ENCODE assay signal across 24 mouse cellular contexts in genomic region chr14:20713832-20714231, GRCm38 (mm10). TPM values are rescaled to one million over a fixed set of nuclear protein-coding genes. Genes with fewer than 3 reads are reported as not detected.
A peak's percentile ranks its signal among the peaks of the same experiment; 100 is the strongest.
DNase-seq lines count a peak whose midpoint lies in the region; ATAC-seq lines count a peak whose summit lies in the region.
"Had no signal": no experiment of that assay in that cellular context is flagged by ENCODE, and none has a peak within 500 bp of the region (broad histone marks: within the 10 kb centered on the region; RNA-seq: fewer than 3 reads in every experiment).

No protein-coding gene starts in this region.

- H3K27ac ChIP-seq in heart, embryonic 11.5 days (ENCODE audit: low read depth, low read length), result peak overlapping the region; percentile 75
- no peak overlapping the region for H3K27ac ChIP-seq in liver, embryonic 12.5 days
- no peak overlapping the region for H3K27ac ChIP-seq in stomach, embryonic 14.5 days (ENCODE audit: low read length)
- no peak overlapping the region for H3K27ac ChIP-seq in forebrain, embryonic 13.5 days
- H3K27ac ChIP-seq: embryonic facial prominence, embryonic 12.5 days; hindbrain, postnatal 0 days; left cerebral cortex, adult 2 months; limb, embryonic 12.5 days; midbrain, embryonic 10.5 days; neural tube, embryonic 12.5 days had no signal

- 0 out of 2 replicates have a peak overlapping the region, but pooled peaks have one; percentile 9 for H3K4me2 ChIP-seq in heart, embryonic 11.5 days
- H3K4me2 ChIP-seq in liver, embryonic 12.5 days, result no peak overlapping the region
- no peak overlapping the region for H3K4me2 ChIP-seq in stomach, embryonic 14.5 days (replicated peaks; ENCODE audit: low read depth, low read length)
- H3K4me2 ChIP-seq in forebrain, embryonic 13.5 days, result no peak overlapping the region
- H3K4me2 ChIP-seq: embryonic facial prominence, embryonic 12.5 days; limb, embryonic 12.5 days; neural tube, embryonic 12.5 days had no signal

- H3K9ac ChIP-seq in heart, embryonic 11.5 days (ENCODE audit: low read depth, low read length), result peak overlapping the region; percentile 50; the same call in 1 of the 2 replicates
- H3K9ac ChIP-seq in liver, embryonic 12.5 days, result no peak overlapping the region
- H3K9ac ChIP-seq in stomach, embryonic 14.5 days (replicated peaks; ENCODE audit: low read depth, low read length), result no peak overlapping the region
- H3K9ac ChIP-seq in forebrain, embryonic 13.5 days, result no peak overlapping the region
- H3K9ac ChIP-seq: embryonic facial prominence, embryonic 12.5 days; forebrain, postnatal 0 days; limb, embryonic 12.5 days; neural tube, embryonic 12.5 days had no signal

- peaks cover 23% of the 10 kb centered on the region for H3K4me1 ChIP-seq in heart, embryonic 11.5 days (ENCODE audit: control insufficient read depth, insufficient read depth, low read length)
- H3K4me1 ChIP-seq in liver, embryonic 12.5 days, result peaks cover 41% of the 10 kb centered on the region
- H3K4me1 ChIP-seq in stomach, embryonic 14.5 days (ENCODE audit: control insufficient read depth, insufficient read depth, low read length), result peaks cover 8% of the 10 kb centered on the region
- H3K4me1 ChIP-seq in forebrain, embryonic 13.5 days, result peaks cover 11% of the 10 kb centered on the region

- 32% methylated on average over 11 of the region's 11 CpGs for WGBS in heart, embryonic 11.5 days (ENCODE audit: insufficient replicate concordance)
- WGBS in liver, embryonic 12.5 days (ENCODE audit: insufficient replicate concordance), result 71% methylated on average over 11 of the region's 11 CpGs
- 67% methylated on average over 11 of the region's 11 CpGs for WGBS in stomach, embryonic 14.5 days
- 84% methylated on average over 11 of the region's 11 CpGs for WGBS in forebrain, embryonic 13.5 days

- DNase-seq in heart, postnatal 36 days, result no peak
- no peak for DNase-seq in liver
- no peak for DNase-seq in cerebellum, postnatal 36 days
- DNase-seq: adrenal gland, postnatal 14 days; cerebellum, adult 18-20 months; forebrain, postnatal 0 days; kidney, adult 8-10 months; kidney, postnatal 25 days; lung, adult 2 months; lung, postnatal 36 days; right cerebral cortex, postnatal 25 days; thymus, adult 2 months had no signal

- intact Hi-C loops in heart, postnatal 36 days (cut with DNase I), result no loop called here

- H3K27me3 ChIP-seq in heart, embryonic 11.5 days (ENCODE audit: control insufficient read depth, insufficient read depth, low read length), result no peaks in the 10 kb centered on the region
- no peaks in the 10 kb centered on the region for H3K27me3 ChIP-seq in liver, embryonic 12.5 days (replicated peaks)
- H3K27me3 ChIP-seq in stomach, embryonic 14.5 days (ENCODE audit: control insufficient read depth, insufficient read depth, low read length), result no peaks in the 10 kb centered on the region
- H3K27me3 ChIP-seq in forebrain, embryonic 13.5 days, result no peaks in the 10 kb centered on the region
- H3K27me3 ChIP-seq: CH12.LX; embryonic facial prominence, embryonic 12.5 days; limb, embryonic 12.5 days; neural tube, embryonic 12.5 days had no signal

- H3K36me3 ChIP-seq in heart, embryonic 11.5 days (ENCODE audit: control insufficient read depth, insufficient read depth, low read length), result peaks cover 41% of the 10 kb centered on the region
- H3K36me3 ChIP-seq in liver, embryonic 12.5 days, result peaks cover 86% of the 10 kb centered on the region
- H3K36me3 ChIP-seq in stomach, embryonic 14.5 days (ENCODE audit: control insufficient read depth, insufficient read depth, low read length), result peaks cover 79% of the 10 kb centered on the region
- peaks cover 93% of the 10 kb centered on the region for H3K36me3 ChIP-seq in forebrain, embryonic 13.5 days (ENCODE audit: poor library complexity, severe bottlenecking)

- H3K4me3 ChIP-seq in heart, embryonic 11.5 days (ENCODE audit: low read depth, low read length), result no peak overlapping the region
- no peak overlapping the region for H3K4me3 ChIP-seq in liver, embryonic 12.5 days
- no peak overlapping the region for H3K4me3 ChIP-seq in stomach, embryonic 14.5 days (ENCODE audit: low read depth, low read length)
- H3K4me3 ChIP-seq in forebrain, embryonic 13.5 days, result no peak overlapping the region
- H3K4me3 ChIP-seq: embryonic facial prominence, embryonic 12.5 days; left cerebral cortex, adult 2 months; limb, embryonic 12.5 days; midbrain, embryonic 10.5 days; neural tube, embryonic 12.5 days had no signal

- H3K9me3 ChIP-seq in heart, embryonic 11.5 days (replicated peaks; ENCODE audit: control insufficient read depth, low read length), result no peaks in the 10 kb centered on the region
- H3K9me3 ChIP-seq in liver, embryonic 12.5 days (replicated peaks), result no peaks in the 10 kb centered on the region
- H3K9me3 ChIP-seq in stomach, embryonic 14.5 days (ENCODE audit: control insufficient read depth, low read depth, low read length), result no peaks in the 10 kb centered on the region
- H3K9me3 ChIP-seq in forebrain, embryonic 13.5 days (replicated peaks), result no peaks in the 10 kb centered on the region
- H3K9me3 ChIP-seq: embryonic facial prominence, embryonic 12.5 days; limb, embryonic 12.5 days; midbrain, embryonic 10.5 days; neural tube, embryonic 12.5 days had no signal

- ATAC-seq in heart, embryonic 11.5 days (replicated peaks; ENCODE audit: insufficient number of reproducible peaks, low FRiP score, low TSS enrichment), result 0 out of 2 replicates have a peak, but pooled peaks have one; percentile 47
- ATAC-seq in liver, embryonic 12.5 days, result 0 out of 2 replicates have a peak, but pooled peaks have one; percentile 3
- ATAC-seq in stomach, embryonic 14.5 days (ENCODE audit: insufficient number of reproducible peaks, insufficient read depth, low FRiP score, low read depth), result 0 out of 2 replicates have a peak, but pooled peaks have one; percentile 56
- no peak for ATAC-seq in forebrain, embryonic 13.5 days
- ATAC-seq: activated CD4-positive, CD25-positive, alpha-beta regulatory T cell, adult 4 months; forebrain, postnatal 0 days; hindbrain, postnatal 0 days had no signal

RNA-seq across cellular contexts. Expression of gene Zswim8, which starts 6.5 kb away (rescaled TPM):
- polyA plus RNA-seq in heart, embryonic 11.5 days (2014; fragmentation: Nextera tagmentation; extraction: Ambion mirVana), result 23.4 and 24.1 TPM in 2 replicates
- total RNA-seq in heart, postnatal 36 days (2021), result 10 to 100 TPM; 45.4 to 47.8 TPM
- polyA plus RNA-seq in liver, embryonic 12.5 days (2016; fragmentation: Nextera tagmentation; extraction: Ambion mirVana), result 10.7 and 11.1 TPM in 2 replicates
- 35.9 and 38.6 TPM in 2 replicates for polyA plus RNA-seq in stomach, embryonic 14.5 days (2014; fragmentation: Nextera tagmentation; extraction: Ambion mirVana)
- polyA plus RNA-seq in forebrain, embryonic 13.5 days (2015; fragmentation: Nextera tagmentation; extraction: Ambion mirVana), result 40.8 and 44.2 TPM in 2 replicates

RNA-seq across cellular contexts. Expression of gene Chchd1, which starts 11.0 kb away (rescaled TPM):
- 221 and 230 TPM in 2 replicates for polyA plus RNA-seq in heart, embryonic 11.5 days (2014; fragmentation: Nextera tagmentation; extraction: Ambion mirVana)
- 100 to 1,000 TPM; 120 to 123 TPM for total RNA-seq in heart, postnatal 36 days (2021)
- polyA plus RNA-seq in liver, embryonic 12.5 days (2016; fragmentation: Nextera tagmentation; extraction: Ambion mirVana), result 178 and 187 TPM in 2 replicates
- polyA plus RNA-seq in stomach, embryonic 14.5 days (2014; fragmentation: Nextera tagmentation; extraction: Ambion mirVana), result 211 and 224 TPM in 2 replicates
- 235 and 281 TPM in 2 replicates for polyA plus RNA-seq in forebrain, embryonic 13.5 days (2015; fragmentation: Nextera tagmentation; extraction: Ambion mirVana)

RNA-seq across cellular contexts. Expression of gene Fut11, which starts 19.1 kb away (rescaled TPM):
- polyA plus RNA-seq in heart, embryonic 11.5 days (2014; fragmentation: Nextera tagmentation; extraction: Ambion mirVana), result 13.4 and 18.8 TPM in 2 replicates
- 1 to 10 TPM; 6.6 to 7.1 TPM for total RNA-seq in heart, postnatal 36 days (2021)
- polyA plus RNA-seq in liver, embryonic 12.5 days (2016; fragmentation: Nextera tagmentation; extraction: Ambion mirVana), result 10.2 and 11.5 TPM in 2 replicates
- polyA plus RNA-seq in stomach, embryonic 14.5 days (2014; fragmentation: Nextera tagmentation; extraction: Ambion mirVana), result 20.5 and 20.7 TPM in 2 replicates
- polyA plus RNA-seq in forebrain, embryonic 13.5 days (2015; fragmentation: Nextera tagmentation; extraction: Ambion mirVana), result 18.9 and 19.9 TPM in 2 replicates

RNA-seq across cellular contexts. Expression of gene Ndst2, which starts 20.5 kb away (rescaled TPM):
- polyA plus RNA-seq in heart, embryonic 11.5 days (2014; fragmentation: Nextera tagmentation; extraction: Ambion mirVana), result 18.7 and 19.1 TPM in 2 replicates
- total RNA-seq in heart, postnatal 36 days (2021), result 10 to 100 TPM; 10.6 to 10.8 TPM
- polyA plus RNA-seq in liver, embryonic 12.5 days (2016; fragmentation: Nextera tagmentation; extraction: Ambion mirVana), result 22.4 and 24.9 TPM in 2 replicates
- polyA plus RNA-seq in stomach, embryonic 14.5 days (2014; fragmentation: Nextera tagmentation; extraction: Ambion mirVana), result 28.1 and 31.1 TPM in 2 replicates
- polyA plus RNA-seq in forebrain, embryonic 13.5 days (2015; fragmentation: Nextera tagmentation; extraction: Ambion mirVana), result 14.0 and 18.3 TPM in 2 replicates

RNA-seq across cellular contexts. Expression of gene Sec24c, which starts 39.7 kb away (rescaled TPM):
- 78.1 and 84.6 TPM in 2 replicates for polyA plus RNA-seq in heart, embryonic 11.5 days (2014; fragmentation: Nextera tagmentation; extraction: Ambion mirVana)
- 100 to 1,000 TPM in 1 of 2 experiments, 10 to 100 TPM in 1; 97.8 to 104 TPM for total RNA-seq in heart, postnatal 36 days (2021)
- 51.9 and 54.6 TPM in 2 replicates for polyA plus RNA-seq in liver, embryonic 12.5 days (2016; fragmentation: Nextera tagmentation; extraction: Ambion mirVana)
- polyA plus RNA-seq in stomach, embryonic 14.5 days (2014; fragmentation: Nextera tagmentation; extraction: Ambion mirVana), result 86.9 and 88.1 TPM in 2 replicates
- 75.9 and 84.7 TPM in 2 replicates for polyA plus RNA-seq in forebrain, embryonic 13.5 days (2015; fragmentation: Nextera tagmentation; extraction: Ambion mirVana)
